Mouse (Mus musculus) stomach, postnatal 0 days (tissue): ENCODE results near the gene Nlk.
"Not testable (repeated sequence)": the region's sequence is repeated elsewhere in the genome, so short reads cannot be mapped to it uniquely, and the experiment has no call there.

Experiments used
- CTCF ChIP-seq: IDR thresholded peaks from 2 replicates; pipeline ENCODE4 v1.5.1; 2016; ENCODE audit warnings: antibody characterized with exemption, low read depth, mild to moderate bottlenecking, moderate library complexity
- EP300 ChIP-seq: optimal IDR thresholded peaks from 2 replicates; pipeline ENCODE3; 2016; ENCODE audit warnings: antibody characterized with exemption

DNA sequence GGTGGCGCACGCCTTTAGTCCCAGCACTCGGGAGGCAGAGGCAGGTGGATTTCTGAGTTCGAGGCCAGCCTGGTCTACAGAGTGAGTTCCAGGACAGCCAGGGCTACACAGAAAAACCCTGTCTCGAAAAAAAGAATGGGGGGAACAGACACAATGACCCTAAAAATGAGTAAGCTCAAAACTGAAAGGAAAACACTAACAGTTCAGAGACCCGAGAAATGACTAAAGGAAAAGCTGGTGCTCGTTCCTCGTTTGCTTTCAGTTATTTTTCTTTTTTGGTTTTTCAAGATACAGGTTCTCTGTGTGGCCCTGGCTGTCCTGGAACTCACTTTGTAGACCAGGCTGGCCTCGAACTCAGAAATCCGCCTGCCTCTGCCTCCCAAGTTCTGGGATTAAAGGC lies 165.7 kb downstream of the Nlk start:
- not testable (repeated sequence) for TF ChIP-seq CTCF, EP300
